Mouse (Mus musculus) kidney, postnatal 0 days (tissue): ENCODE measurements at regions not wholly inside any gene's neighbourhood (a gene's known extent, or its start where the extent isn't known, plus 50 kb on each side); places are given as distances from the start of the nearest gene placed in this dataset.

ENCODE experiments used
- ATAC-seq: fragments of 200-750 bp; cut with Nextera tagmentation; replicated peaks from 2 replicates; pipeline ENCODE4 v1.8.0; 2017; ENCODE audit warnings: low read depth, moderate number of reproducible peaks, moderate TSS enrichment, moderate library complexity; ENCODE audit not compliant: low FRiP score
- DNase-seq: peaks from one replicate; pipeline ENCODE4 v3.0.0-alpha.2; 2016; ENCODE audit warnings: low spot score
- H3K27ac ChIP-seq: fragments of 300-500 bp; sonication (generic); 2 replicates; pipeline ENCODE4 v1.5.1; 2014; ENCODE audit warnings: mild to moderate bottlenecking
- H3K27me3 ChIP-seq: fragments of 300-500 bp; sonication (generic); 2 replicates; pipeline ENCODE4 v1.6.1; 2014; ENCODE audit warnings: low read length, mixed read lengths; ENCODE audit not compliant: insufficient read depth
- H3K36me3 ChIP-seq: fragments of 300-500 bp; sonication (generic); 2 replicates; pipeline ENCODE4 v1.6.1; 2014; ENCODE audit warnings: low read length, mixed read lengths; ENCODE audit not compliant: insufficient read depth
- H3K4me1 ChIP-seq: fragments of 300-500 bp; sonication (generic); replicated peaks from 2 replicates; pipeline ENCODE4 v1.6.1; 2014; ENCODE audit warnings: antibody characterized with exemption, low read length, mixed read lengths; ENCODE audit not compliant: insufficient read depth
- H3K4me2 ChIP-seq: fragments of 300-500 bp; sonication (generic); 2 replicates; pipeline ENCODE4 v1.6.1; 2014; ENCODE audit warnings: mild to moderate bottlenecking, low read length, moderate library complexity, mixed read lengths
- H3K4me3 ChIP-seq: fragments of 300-500 bp; sonication (generic); replicated peaks from 2 replicates; pipeline ENCODE4 v1.5.1; 2014; ENCODE audit warnings: low read depth, low read length
- H3K9ac ChIP-seq: fragments of 300-500 bp; sonication (generic); 2 replicates; pipeline ENCODE4 v1.6.1; 2014; ENCODE audit warnings: low read depth, low read length
- H3K9me3 ChIP-seq: fragments of 300-500 bp; sonication (generic); replicated peaks from 2 replicates; pipeline ENCODE4 v1.6.1; 2016; ENCODE audit warnings: low read length, inconsistent platforms, mixed read lengths
- CTCF ChIP-seq: IDR thresholded peaks from 2 replicates; pipeline ENCODE4 v1.5.1; 2016; ENCODE audit warnings: antibody characterized with exemption, low read depth, mild to moderate bottlenecking, moderate library complexity
- WGBS: fragments of 180-500 bp; shearing (Covaris S2); extraction: QIAGEN DNeasy Blood & Tissue Kit; methylation state at CpG from one replicate; pipeline ENCODE4 v1.1.7; 2014; 5-methylcytosine and 5-hydroxymethylcytosine counted together

- DNase-seq (no peak), ATAC-seq (no peak)
- Histone ChIP-seq H3K4me1 (no peaks in the 10 kb centered on the region), H3K9me3 (no peaks in the 10 kb centered on the region), H3K27me3 (no peaks in the 10 kb centered on the region), H3K4me2 (no peak overlapping the region), H3K36me3 (no peaks in the 10 kb centered on the region), H3K27ac (no peak overlapping the region), H3K9ac (no peak overlapping the region), H3K4me3 (no peak overlapping the region)
- no peak for TF ChIP-seq CTCF
- 60% methylated on average over 2 of the region's 2 CpGs for WGBS
Measured at GRCm38 (mm10) chr11:89914577-89914976, 88.1 kb downstream of the Pctp start.

GRCm38 (mm10) chr11:89901241-89901740 is 101.4 kb downstream of the Pctp start:
- DNase-seq: peak; percentile 78
- TF ChIP-seq CTCF: no peak
- H3K27me3 ChIP-seq: no peaks in the 10 kb centered on the region
- no peak overlapping the region for H3K4me2 ChIP-seq
- no peak overlapping the region for H3K27ac ChIP-seq
- no peaks in the 10 kb centered on the region for H3K36me3 ChIP-seq
- no peaks in the 10 kb centered on the region for H3K9me3 ChIP-seq
- WGBS: 25% methylated on average over 9 of the region's 9 CpGs
- peak; percentile 21; the same call in 1 of the 2 replicates for ATAC-seq
- no peaks in the 10 kb centered on the region for H3K4me1 ChIP-seq
- H3K4me3 ChIP-seq: no peak overlapping the region
- no peak overlapping the region for H3K9ac ChIP-seq

GRCm38 (mm10) chr11:89898516-89898915 is 104.2 kb downstream of the Pctp start:
- no peaks in the 10 kb centered on the region for H3K27me3 ChIP-seq
- 75% methylated on average over 4 of the region's 4 CpGs for WGBS
- H3K36me3 ChIP-seq: no peaks in the 10 kb centered on the region
- H3K27ac ChIP-seq: no peak overlapping the region
- DNase-seq (no peak), ATAC-seq (no peak)
- no peak overlapping the region for H3K9ac ChIP-seq
- no peak overlapping the region for H3K4me2 ChIP-seq
- no peak overlapping the region for H3K4me3 ChIP-seq
- no peaks in the 10 kb centered on the region for H3K9me3 ChIP-seq
- TF ChIP-seq CTCF: no peak
- no peaks in the 10 kb centered on the region for H3K4me1 ChIP-seq

GRCm38 (mm10) chr11:89896854-89897253 is 105.8 kb downstream of the Pctp start:
- Histone ChIP-seq H3K27me3 (no peaks in the 10 kb centered on the region), H3K4me3 (no peak overlapping the region), H3K4me2 (no peak overlapping the region), H3K27ac (no peak overlapping the region), H3K9me3 (no peaks in the 10 kb centered on the region), H3K9ac (no peak overlapping the region), H3K4me1 (no peaks in the 10 kb centered on the region), H3K36me3 (no peaks in the 10 kb centered on the region)
- WGBS: 48% methylated on average over 3 of the region's 3 CpGs
- no peak for TF ChIP-seq CTCF
- no peak for ATAC-seq
- DNase-seq: no peak

GRCm38 (mm10) chr11:89871587-89871986 is 94.1 kb upstream of the Ankfn1 start:
- Histone ChIP-seq H3K27ac (no peak overlapping the region), H3K4me3 (no peak overlapping the region), H3K9me3 (no peaks in the 10 kb centered on the region), H3K9ac (no peak overlapping the region), H3K27me3 (no peaks in the 10 kb centered on the region), H3K4me2 (no peak overlapping the region), H3K4me1 (no peaks in the 10 kb centered on the region), H3K36me3 (no peaks in the 10 kb centered on the region)
- WGBS: 64% methylated on average over 2 of the region's 2 CpGs
- DNase-seq: no peak
- no peak for TF ChIP-seq CTCF
- no peak for ATAC-seq

GRCm38 (mm10) chr11:89867575-89867974 is 90.1 kb upstream of the Ankfn1 start:
- 65% methylated on average over 2 of the region's 2 CpGs for WGBS
- no peaks in the 10 kb centered on the region for H3K27me3 ChIP-seq
- TF ChIP-seq CTCF: no peak
- no peaks in the 10 kb centered on the region for H3K36me3 ChIP-seq
- ATAC-seq (no peak), DNase-seq (peak; percentile 12)
- H3K4me3 ChIP-seq: no peak overlapping the region
- H3K4me1 ChIP-seq: no peaks in the 10 kb centered on the region
- H3K9me3 ChIP-seq: no peaks in the 10 kb centered on the region
- H3K9ac ChIP-seq: no peak overlapping the region
- H3K4me2 ChIP-seq: no peak overlapping the region
- H3K27ac ChIP-seq: no peak overlapping the region

- no peak for DNase-seq
- Histone ChIP-seq H3K4me3 (no peak overlapping the region), H3K36me3 (no peaks in the 10 kb centered on the region), H3K4me1 (no peaks in the 10 kb centered on the region), H3K4me2 (no peak overlapping the region), H3K9ac (no peak overlapping the region), H3K27ac (no peak overlapping the region), H3K9me3 (no peaks in the 10 kb centered on the region), H3K27me3 (no peaks in the 10 kb centered on the region)
- ATAC-seq: no peak
- TF ChIP-seq CTCF: no peak
- whole genome bisulfite sequencing: 31% methylated on average over 9 of the region's 9 CpGs
Measured at GRCm38 (mm10) chr11:89856184-89856769, 78.8 kb upstream of the Ankfn1 start.
